Mouse (Mus musculus) kidney, adult 9 months (tissue): ENCODE measurements at regions not wholly inside any gene's neighbourhood (a gene's known extent, or its start where the extent isn't known, plus 50 kb on each side); places are given as distances from the start of the nearest gene placed in this dataset.

ENCODE experiments used
- DNase-seq: peaks from one replicate; pipeline ENCODE4 v3.0.0; 2022

DNA sequence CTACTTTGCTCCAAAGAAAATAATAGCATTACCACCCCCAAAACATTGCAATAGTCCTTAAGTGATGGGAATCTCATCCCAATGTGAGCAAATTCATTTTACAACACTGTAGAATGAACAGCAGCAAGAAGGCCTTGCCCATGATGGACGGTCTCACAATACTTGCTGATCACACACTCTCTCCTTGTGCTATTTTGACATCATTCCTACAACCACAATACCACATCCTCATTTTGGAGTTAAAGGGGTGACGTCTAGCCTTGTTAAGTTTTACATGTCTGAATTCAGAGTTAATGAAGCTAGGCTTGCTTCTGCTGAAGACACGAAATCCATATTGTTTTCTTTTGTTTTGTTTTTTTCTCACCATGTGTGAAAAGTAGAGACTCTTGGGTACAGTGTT, 878.2 kb downstream of the Adgrl2 start:
- no peak for DNase-seq

DNA sequence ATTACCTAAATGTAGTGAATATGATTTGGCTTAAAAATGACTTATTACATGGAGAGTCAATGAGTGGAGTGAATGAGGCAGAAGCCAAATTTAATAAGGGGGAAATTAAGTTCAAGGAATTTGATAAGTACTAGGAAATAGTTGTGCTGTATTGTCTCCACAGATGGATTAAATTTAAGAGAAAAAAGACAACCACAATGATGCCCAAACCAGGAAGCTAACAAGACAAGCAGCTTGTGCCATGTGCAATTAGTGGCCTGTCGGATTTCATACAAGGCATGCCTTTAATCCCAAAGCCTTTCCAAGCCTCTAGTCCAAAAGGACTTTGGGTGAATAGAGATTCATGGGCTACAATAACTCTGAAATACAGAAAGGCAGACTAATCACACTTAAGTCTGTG, 883.3 kb downstream of the Adgrl2 start:
- no peak for DNase-seq

DNA sequence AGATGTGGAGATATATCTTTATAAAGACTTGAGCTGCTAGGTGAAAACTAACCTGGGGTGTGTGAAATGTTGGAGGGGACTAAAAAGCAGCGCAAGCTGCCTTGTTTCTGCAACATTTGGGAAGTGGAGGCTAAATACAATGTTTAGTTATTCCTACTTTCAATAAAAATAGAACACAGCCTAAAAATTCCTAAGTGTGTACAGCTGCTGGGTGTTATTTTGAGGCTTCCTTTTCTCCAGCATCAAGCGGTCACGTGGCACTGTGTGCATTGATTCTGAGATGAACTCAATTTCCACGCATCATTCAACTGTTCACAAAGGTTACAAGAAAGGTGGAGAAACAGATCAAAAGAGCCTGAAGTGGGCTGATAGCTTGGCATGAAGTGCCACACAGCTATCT, 896.4 kb downstream of the Adgrl2 start:
- DNase-seq: no peak

DNA sequence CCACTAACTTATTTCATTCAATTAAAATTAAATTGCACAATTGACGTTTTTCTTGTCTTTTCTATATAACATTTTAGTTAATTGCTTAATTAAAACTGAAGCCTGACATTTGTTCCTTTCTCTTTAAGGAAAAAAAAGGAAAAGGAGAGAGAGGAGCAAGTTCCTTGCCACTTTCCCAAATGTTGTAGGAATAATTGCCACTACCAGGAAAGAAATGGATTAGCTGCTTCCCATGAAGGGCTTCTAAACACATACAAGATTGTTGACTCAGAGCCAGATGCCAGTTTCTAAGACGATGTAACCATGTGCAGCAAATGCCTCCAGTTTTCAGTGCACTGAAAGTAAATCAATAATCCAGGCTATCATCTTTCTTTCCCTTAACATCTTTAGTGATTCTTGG, 914.5 kb downstream of the Adgrl2 start:
- DNase-seq: no peak

DNA sequence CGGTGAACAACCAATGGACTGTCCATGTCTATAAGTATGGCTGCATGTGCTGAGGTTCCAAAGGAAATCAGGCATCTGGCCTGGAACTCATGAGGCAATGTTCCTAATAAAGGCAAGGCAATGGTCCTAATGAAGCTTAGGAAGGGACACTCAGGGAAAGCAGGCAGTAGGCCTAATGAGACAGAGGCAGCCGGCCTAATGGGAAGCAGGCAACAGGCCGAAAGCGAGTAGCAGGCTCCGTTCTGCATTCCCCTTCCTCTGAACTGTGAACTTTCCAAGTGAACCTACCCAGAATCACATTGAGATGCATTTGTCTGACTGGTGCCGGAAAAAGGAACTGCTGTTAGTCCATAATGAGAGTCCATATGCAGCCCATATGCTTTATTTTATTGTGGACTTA, 923.7 kb downstream of the Adgrl2 start:
- DNase-seq: no peak

DNA sequence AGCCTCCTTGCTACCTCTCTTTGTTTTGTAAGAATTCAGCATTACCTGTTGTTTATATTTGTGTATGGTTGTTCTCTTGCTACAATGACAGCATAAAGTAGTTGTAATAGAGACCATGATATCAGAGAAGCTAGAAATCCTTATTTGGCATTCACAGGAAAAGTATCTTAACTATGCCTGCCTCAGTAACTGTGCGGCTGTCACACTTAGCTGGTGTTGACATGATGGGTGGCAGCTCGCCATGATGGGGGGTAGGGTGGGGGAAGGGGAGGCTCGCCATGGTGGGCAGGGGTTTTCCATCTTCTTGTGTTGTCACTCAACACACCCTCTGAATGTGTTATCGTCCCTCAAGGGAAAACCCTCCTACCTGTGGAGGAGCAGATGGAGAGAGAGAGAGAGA, 934.3 kb downstream of the Adgrl2 start:
- DNase-seq: no peak

DNA sequence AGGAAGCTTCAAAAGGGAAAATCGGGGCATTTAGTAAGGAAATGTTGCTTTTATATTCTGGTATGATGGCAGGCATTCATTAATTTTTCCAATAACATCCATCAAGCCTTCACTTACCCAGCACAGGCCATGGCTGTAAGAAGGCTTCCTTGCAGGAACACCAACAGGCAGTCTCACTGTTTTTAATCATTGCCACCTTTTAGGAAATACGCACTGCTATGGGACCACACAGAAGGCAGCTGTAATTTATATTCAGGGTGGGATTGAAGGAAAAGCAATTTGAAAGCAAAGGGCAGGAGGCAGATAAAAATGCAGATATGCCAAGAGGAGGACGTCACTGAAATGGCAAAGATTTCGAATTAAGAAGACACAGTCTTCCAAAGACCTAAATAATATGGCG, 937.8 kb downstream of the Adgrl2 start:
- DNase-seq: no peak

DNA sequence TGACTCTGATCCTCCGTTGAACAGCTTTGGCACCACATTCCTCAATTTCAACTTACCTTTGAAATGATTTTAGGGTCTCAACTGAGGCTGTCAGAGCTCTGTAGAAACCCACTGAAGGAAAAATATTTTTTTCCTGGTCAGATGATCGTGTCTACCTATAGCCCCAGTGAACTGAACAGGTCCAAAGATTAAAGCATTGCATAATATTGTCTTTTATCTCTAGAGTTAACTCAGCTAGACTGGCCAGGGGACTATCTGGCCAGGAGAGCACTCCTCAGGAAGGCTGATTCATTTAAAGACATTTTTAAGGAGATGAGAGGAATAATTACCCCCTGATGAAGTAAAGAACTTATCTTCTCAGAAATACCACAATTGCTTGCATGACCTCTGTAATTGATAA, 942.1 kb downstream of the Adgrl2 start:
- DNase-seq: no peak

DNA sequence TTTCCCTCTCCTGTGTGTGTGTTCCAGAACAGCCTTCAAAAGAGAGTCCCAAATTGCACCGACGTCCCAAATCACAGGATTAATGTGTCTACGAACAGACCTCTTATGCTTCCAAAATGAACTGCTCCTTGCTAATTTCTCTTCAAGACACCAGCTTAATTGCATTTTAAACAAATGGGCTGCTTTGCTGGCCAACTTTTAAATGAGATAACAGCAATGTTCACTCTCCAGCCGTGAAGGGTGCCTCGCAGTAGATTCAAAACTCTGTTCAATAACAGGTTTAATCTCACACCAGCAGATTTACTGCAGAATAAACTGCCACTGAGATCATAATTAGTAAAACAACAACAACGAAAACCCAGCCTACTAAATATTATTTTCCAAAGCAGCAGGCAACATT, 957.8 kb downstream of the Adgrl2 start:
- DNase-seq: no peak

DNA sequence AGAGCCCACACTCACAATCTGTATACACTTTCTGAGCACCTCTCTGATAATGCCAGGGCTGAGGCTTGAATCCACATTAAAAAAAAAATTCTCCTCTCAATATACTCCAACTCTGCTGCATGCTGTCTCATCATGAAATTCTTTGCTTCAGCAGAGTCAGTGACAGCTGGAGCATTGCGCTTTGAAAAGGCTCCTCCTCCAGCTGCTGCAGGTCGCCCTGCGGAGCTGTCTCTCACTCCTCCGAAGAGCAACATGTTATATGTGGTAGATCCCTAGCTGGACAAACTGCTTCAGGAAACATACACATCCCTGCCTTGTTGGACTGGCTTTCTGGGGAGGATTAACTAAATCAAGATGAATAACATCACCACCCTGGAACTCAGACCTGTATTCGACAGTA, 984.5 kb downstream of the Adgrl2 start:
- no peak for DNase-seq

DNA sequence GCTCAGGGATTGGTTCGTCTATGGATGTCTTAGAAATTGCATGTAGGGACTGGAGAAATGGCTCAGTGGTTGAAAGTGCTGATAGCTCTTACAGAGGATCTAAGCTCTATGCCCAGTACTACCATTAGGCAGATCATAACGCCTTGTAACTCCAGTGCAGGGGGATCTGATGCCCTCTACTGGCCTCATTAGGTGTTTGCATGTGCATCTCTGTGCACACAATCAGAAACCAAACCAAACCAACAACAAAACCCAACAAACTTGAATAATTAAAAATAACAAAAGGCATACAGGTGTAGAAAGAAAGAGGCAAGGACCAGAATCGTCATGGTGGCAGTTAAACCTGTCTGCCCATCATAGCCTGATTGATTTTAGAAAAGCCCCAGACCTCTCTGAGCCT, 986.3 kb downstream of the Adgrl2 start:
- DNase-seq: peak; percentile 9

DNA sequence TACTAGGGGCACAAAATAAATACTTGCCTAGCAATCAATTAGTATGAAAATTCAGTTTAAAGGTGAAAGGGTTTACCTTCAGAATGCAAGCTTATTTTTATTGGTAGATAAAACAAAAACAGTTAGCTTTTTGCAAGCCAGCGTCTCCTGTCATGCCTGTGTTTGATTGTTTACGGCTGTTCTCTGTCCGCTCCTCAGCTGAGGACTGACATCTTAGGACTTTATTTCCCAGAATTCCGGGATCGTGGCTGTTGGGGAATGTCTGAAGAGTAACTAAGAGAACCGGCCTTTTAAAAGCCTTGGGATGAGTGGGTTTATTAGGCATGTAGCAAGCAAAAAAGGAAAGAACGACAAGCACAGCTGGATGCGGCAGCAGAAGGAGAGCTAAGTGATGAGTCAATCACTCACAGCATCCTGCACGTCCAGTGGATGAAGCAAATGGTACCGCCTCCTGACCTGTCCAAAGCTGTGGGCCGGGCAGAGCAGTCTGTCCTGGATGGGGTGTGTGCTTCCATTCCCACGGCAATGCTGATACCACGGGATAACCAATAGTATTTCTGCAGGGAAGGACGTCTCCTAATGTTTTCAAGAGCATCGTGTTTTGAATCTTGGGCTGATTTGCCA, 990.9 kb downstream of the Adgrl2 start:
- DNase-seq: no peak

DNA sequence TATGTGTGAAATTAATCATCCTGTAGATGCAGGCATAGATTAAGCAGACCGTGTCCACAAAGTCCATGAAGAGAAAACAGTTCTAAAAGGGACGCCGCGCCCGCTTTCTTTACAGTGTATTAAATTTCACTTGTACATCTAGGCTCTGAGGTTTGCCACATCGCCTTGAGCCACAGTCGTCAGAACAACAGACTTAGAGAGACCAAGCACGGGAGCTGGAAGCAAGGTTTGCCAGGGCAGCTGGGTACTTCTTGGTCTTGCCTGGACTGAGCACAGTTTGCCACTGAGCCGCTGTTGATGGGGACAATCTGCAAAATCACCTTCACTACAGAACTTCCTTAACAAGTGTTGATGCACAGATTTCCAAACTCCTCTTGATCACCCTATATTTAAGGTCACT, 998.6 kb downstream of the Adgrl2 start:
- no peak for DNase-seq

DNA sequence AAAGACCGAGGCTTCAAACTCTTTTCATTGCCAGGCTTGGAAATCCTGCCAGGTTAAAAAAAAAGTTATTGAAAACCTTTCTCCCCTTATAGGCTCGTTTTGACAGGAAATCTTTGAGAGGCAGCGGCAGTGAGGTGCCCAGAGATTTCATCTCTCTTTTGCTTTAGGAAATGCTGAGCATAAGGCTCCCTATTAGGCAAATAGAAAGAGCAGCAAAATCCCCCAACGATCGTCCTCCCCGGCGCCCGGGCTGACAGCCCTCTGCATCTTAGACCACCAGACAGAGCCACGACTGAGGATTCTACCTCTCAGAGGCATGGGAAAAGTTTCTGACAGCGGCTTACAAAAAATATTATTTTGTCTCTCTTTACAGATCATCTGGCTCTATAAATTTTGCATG, 999.5 kb downstream of the Adgrl2 start:
- no peak for DNase-seq

DNA sequence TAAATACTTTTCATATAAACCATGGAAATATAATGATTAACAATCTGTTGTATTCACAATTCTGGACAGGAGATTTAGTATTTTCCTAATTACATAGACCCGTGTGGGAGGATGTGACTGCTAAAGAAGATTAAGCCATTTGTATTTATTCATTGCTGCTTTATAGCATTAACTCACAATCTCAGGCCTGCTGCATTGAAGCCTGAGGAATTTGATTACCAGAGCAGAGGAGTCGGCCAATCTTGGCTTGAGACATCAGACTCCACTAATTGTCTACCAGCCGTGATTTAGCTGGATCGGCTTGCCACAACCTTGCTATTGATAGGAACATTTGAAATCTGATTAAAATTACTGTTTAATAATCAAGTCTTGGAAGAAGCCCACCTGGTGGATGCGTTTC, 1007.5 kb downstream of the Adgrl2 start:
- no peak for DNase-seq

DNA sequence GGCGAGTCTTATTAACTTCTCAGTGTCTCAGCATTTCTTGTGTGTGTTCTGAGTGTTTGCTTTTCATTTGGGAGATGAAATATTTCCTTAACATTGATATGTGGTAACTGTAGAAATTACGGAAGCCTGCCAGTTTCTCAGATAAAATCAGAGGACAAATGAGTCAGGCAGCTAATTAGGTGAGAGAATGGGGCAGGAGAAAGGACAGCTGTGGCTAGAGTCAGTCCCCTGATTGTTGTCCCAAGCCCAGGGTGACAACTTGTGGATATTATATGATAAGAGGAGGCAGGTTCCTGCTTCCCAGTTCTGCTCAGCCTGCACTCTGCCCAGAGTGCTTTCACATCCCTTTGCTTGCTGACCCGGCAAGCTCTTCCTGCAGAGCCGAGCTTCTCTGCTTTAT, 1008.7 kb downstream of the Adgrl2 start:
- no peak for DNase-seq

DNA sequence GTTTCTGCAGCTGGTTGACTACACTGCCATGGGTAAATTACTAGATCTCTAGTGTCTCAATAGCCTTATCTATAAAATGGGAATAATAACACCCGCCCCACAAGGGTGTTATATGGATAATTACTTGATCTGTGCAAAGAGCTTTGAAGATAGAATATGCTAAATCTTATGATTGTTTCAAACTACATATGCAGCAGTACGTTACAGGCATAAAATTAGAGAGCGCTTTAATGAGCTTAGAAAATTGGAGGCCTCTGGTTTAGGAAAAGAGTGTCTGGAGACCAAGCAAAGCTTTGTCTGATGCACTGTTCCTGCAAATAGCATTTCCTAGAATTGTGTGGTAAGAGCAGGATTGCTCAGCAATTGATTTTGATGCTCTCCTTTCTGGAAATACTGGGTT, 1013.8 kb downstream of the Adgrl2 start:
- DNase-seq: no peak

DNA sequence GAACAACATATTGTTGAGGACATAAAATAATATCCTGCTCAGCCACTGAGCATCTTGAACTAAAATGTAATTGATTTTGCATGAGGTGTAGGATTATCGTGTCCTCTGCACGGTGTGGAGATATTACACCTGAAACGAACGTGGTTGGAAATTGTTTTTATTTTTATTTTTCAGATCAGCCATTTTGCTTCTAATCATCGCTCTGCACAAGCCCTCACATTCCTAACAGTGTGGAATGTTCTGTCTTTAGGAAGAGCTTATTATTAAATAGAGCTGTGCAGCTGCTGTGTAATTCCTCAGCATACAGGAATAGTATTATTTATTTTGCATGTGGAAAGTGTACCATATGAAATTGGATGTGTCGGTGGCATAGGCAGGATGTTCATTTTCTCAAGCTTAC, 1014.3 kb downstream of the Adgrl2 start:
- no peak for DNase-seq

DNA sequence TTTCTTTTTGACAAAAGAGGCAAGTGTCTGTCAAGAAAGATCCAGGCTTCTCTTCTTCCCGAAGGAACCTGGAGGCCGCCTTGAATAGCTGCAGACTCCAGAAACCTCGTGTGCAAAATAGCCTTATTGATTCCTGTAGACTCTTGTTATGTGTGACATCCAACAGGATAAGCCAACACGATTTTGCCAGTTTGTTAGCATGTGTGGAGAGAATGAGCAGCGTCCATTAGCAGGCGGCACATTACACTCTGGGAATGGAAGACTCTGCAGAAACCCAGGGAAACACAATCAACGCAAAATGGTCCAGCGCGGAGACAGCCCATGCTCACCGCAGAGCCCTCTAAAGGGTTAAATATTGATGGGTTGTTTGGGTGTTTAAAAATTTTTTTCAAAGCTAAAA, 1014.9 kb downstream of the Adgrl2 start:
- no peak for DNase-seq

DNA sequence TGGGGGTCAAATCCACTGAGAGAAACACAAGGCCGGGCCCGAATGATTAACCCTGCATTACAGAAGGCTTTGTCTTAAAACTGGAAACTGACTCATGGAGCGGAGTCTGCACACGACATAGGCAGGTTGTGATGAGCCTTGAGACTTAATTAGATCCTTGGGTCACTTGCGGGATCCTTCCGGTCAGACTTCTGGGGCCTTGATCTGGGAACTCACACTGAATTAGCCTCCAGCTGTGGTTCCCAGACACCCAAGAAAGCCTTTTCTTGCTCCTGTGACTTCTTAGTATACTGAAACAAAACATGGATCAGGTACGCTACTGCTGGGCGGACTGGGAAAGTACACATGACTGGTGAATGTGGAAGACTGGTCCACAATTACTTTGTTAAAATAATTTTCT, 1015.8 kb downstream of the Adgrl2 start:
- DNase-seq: no peak

DNA sequence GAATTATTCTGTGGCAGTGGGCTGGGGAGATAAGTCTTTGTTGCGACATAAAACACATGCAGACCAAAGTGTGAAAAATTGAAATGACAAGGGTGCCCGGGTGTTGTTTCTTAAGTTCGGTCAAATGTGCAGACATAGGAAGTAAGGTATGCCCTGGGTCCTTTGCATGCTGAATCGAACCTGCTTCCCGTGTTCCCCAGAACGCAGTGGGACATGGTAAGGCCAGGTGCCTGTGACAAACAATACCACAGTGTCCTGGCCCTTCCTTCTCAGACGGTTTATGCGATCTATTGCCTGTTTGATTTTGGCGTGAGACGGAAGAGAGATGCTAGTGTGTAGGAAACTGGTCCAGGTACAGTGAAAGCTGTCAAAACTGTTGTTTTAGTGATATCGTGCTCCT, 1022.1 kb downstream of the Adgrl2 start:
- no peak for DNase-seq

DNA sequence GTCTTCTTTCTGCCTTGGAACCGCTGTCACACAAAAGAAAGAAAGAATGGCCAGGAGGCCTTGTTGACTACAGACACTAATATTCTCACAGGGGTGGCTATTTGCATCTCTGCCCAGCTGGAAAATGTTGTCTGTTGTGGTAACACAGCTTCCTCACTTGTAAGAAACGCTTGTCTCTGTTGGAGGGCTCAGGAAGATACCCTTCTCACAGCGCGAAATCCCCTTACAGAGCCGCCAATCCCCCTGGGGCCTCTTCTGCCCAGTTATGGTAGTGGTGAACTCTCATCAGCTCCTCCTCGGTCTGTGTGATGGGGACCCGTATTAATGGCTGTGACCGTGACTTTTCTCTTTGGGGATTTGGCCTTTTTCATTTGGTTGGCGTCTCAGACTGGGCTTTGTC, 1022.5 kb downstream of the Adgrl2 start:
- no peak for DNase-seq

DNA sequence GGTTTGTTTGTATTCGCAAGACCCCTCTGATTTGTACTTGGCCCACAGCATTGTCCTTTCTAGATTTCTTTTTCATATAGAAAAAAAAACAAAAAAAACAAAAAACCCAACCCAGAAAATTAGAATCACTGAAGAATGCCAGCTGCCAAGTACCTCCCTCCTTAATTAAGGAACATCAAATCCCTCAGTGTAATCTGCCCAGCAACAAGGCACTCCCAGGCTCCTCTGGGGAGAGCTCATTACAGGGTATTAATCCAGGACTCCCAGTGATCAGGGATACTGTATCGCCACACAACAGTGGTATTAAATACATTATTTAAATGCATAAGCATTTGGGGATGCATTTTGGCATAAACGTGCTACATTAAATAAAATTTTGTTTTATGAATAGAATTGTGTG, 1023.1 kb downstream of the Adgrl2 start:
- no peak for DNase-seq

DNA sequence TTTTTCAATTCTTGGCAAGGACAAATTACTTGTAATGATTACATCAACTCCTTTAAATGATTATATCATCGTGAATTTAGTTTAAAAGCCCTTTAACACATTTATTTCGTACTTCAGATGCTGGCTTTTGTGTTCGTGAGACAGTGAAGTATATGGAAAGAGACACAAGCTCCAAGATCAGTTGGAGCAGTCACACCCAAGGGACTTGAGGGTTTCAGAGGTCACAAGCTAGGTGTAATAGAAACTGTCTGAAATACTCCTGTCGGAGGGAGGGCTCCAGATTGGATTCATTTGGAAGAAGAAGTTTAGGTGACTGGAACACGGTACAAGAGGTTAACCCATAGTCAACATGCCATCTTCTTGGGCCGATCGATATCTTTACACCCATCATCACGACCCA, 1023.5 kb downstream of the Adgrl2 start:
- DNase-seq: no peak

DNA sequence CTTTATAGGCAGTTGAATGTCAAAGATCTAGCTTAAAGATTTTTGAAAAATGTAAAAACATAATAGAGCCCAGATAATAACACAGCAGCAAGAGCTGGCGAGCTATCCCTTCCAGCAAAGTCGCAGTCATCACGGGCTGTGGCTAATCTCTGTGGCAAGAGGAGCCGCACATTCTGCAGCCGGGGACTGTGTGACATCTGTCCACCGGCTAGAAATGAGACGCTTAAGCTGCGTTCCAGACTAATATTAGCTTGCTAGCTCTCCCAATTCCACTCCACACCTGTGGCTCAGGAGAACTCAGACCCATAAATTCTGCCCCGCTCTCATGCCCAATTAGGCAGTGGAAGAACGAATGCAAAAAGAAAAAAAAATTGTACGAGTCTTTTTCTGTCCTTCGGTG, 1024.0 kb downstream of the Adgrl2 start:
- no peak for DNase-seq
